Mouse (Mus musculus) limb, embryonic 15.5 days (tissue): ENCODE measurements at regions not wholly inside any gene's neighbourhood (a gene's known extent, or its start where the extent isn't known, plus 50 kb on each side); places are given as distances from the start of the nearest gene placed in this dataset.

Experiments used
- ATAC-seq: fragments of 200-750 bp; cut with Nextera tagmentation; 2 replicates; pipeline ENCODE4 v1.8.0; 2017; ENCODE audit warnings: low read depth, moderate TSS enrichment; ENCODE audit not compliant: insufficient number of reproducible peaks, low FRiP score, low TSS enrichment
- H3K27ac ChIP-seq: fragments of 300-500 bp; sonication (generic); 2 replicates; pipeline ENCODE4 v1.5.1; 2015; ENCODE audit warnings: moderate library complexity, mild to moderate bottlenecking, inconsistent platforms
- H3K27me3 ChIP-seq: fragments of 300-500 bp; sonication (generic); 2 replicates; pipeline ENCODE4 v1.6.1; 2015; ENCODE audit warnings: inconsistent platforms
- H3K36me3 ChIP-seq: fragments of 300-500 bp; sonication (generic); 2 replicates; pipeline ENCODE4 v1.6.1; 2015; ENCODE audit warnings: inconsistent platforms
- H3K4me1 ChIP-seq: fragments of 300-500 bp; sonication (generic); 2 replicates; pipeline ENCODE4 v1.6.1; 2015; ENCODE audit warnings: inconsistent platforms
- H3K4me2 ChIP-seq: fragments of 300-500 bp; sonication (generic); 2 replicates; pipeline ENCODE4 v1.6.1; 2015; ENCODE audit warnings: mild to moderate bottlenecking, inconsistent platforms
- H3K4me3 ChIP-seq: fragments of 300-500 bp; sonication (generic); 2 replicates; pipeline ENCODE4 v1.5.1; 2015; ENCODE audit warnings: mild to moderate bottlenecking, inconsistent platforms
- H3K9ac ChIP-seq: fragments of 300-500 bp; sonication (generic); 2 replicates; pipeline ENCODE4 v1.6.1; 2015; ENCODE audit warnings: inconsistent platforms
- H3K9me3 ChIP-seq: fragments of 300-500 bp; sonication (generic); 2 replicates; pipeline ENCODE4 v1.6.1; 2016; ENCODE audit warnings: inconsistent platforms
- WGBS: fragments of 180-500 bp; shearing (Covaris S2); methylation state at CpG from one replicate; pipeline ENCODE4 v1.1.7; 2015; 5-methylcytosine and 5-hydroxymethylcytosine counted together

- no peak overlapping the region for H3K27ac ChIP-seq
- ATAC-seq = no peak
- H3K27me3 ChIP-seq = no peaks in the 10 kb centered on the region
- no peaks in the 10 kb centered on the region for H3K9me3 ChIP-seq
- 17% methylated on average over 6 of the region's 6 CpGs for WGBS
- H3K4me1 ChIP-seq = no peaks in the 10 kb centered on the region
- H3K4me2 ChIP-seq = no peak overlapping the region
- no peak overlapping the region for H3K9ac ChIP-seq
- no peak overlapping the region for H3K4me3 ChIP-seq
- H3K36me3 ChIP-seq = no peaks in the 10 kb centered on the region
Measured at GRCm38 (mm10) chr13:59220587-59220986, 364.4 kb downstream of the Agtpbp1 start.

DNA sequence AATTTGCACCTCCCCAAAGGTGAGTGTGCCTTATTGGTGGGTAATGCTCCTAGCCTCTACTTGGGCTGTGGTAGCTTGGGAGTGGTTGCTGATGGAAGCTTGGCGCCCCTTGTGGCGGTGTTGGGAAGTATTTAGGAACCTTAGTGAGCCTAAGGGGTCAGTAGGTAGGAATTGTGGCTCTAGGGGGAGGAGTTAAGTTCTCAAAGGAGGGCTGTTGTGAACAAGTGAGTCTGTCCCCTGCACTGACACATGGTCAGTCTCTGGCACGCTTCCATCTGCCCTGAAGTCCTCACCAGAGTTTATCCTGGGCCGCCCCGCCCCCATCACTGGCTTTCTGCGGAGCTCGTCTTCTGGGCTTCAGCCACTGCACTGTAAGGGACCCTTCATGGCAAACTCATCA is 364.9 kb downstream of the Agtpbp1 start:
- H3K27ac ChIP-seq = no peak overlapping the region
- H3K4me2 ChIP-seq = no peak overlapping the region
- H3K36me3 ChIP-seq = no peaks in the 10 kb centered on the region
- 26% methylated on average over 7 of the region's 7 CpGs for WGBS
- H3K4me1 ChIP-seq = no peaks in the 10 kb centered on the region
- H3K27me3 ChIP-seq = no peaks in the 10 kb centered on the region
- no peak overlapping the region for H3K9ac ChIP-seq
- no peak for ATAC-seq
- no peak overlapping the region for H3K4me3 ChIP-seq
- H3K9me3 ChIP-seq = no peaks in the 10 kb centered on the region

- Histone ChIP-seq H3K4me3 (no peak overlapping the region), H3K36me3 (no peaks in the 10 kb centered on the region), H3K9ac (no peak overlapping the region), H3K4me2 (no peak overlapping the region), H3K4me1 (no peaks in the 10 kb centered on the region), H3K27ac (no peak overlapping the region), H3K9me3 (no peaks in the 10 kb centered on the region), H3K27me3 (0 out of 2 replicates have a peak, but pooled peaks cover 2% of the 10 kb centered on the region)
- no peak for ATAC-seq
- 54% methylated on average over 5 of the region's 5 CpGs for WGBS
Measured at GRCm38 (mm10) chr13:59216686-59217298, 368.2 kb downstream of the Agtpbp1 start.

- WGBS = 80% methylated on average over 15 of the region's 15 CpGs
- Histone ChIP-seq H3K4me2 (no peak overlapping the region), H3K27me3 (peaks cover 3% of the 10 kb centered on the region; the same call in 1 of the 2 replicates), H3K4me1 (no peaks in the 10 kb centered on the region), H3K9me3 (no peaks in the 10 kb centered on the region), H3K4me3 (no peak overlapping the region), H3K36me3 (no peaks in the 10 kb centered on the region), H3K27ac (no peak overlapping the region), H3K9ac (no peak overlapping the region)
- ATAC-seq = no peak
Measured at GRCm38 (mm10) chr13:59212296-59212701, 372.7 kb downstream of the Agtpbp1 start.

GRCm38 (mm10) chr13:59210828-59211227 is 374.2 kb downstream of the Agtpbp1 start:
- H3K36me3 ChIP-seq = no peaks in the 10 kb centered on the region
- WGBS = 63% methylated on average over 5 of the region's 5 CpGs

GRCm38 (mm10) chr13:59206186-59206585 is 378.8 kb downstream of the Agtpbp1 start:
- no peak overlapping the region for H3K9ac ChIP-seq
- H3K27me3 ChIP-seq = no peaks in the 10 kb centered on the region; the same call in 1 of the 2 replicates
- no peak overlapping the region for H3K4me2 ChIP-seq
- no peak overlapping the region for H3K27ac ChIP-seq
- H3K4me1 ChIP-seq = no peaks in the 10 kb centered on the region
- WGBS = 60% methylated on average over 3 of the region's 3 CpGs
- H3K9me3 ChIP-seq = no peaks in the 10 kb centered on the region
- H3K36me3 ChIP-seq = no peaks in the 10 kb centered on the region
- no peak for ATAC-seq
- H3K4me3 ChIP-seq = no peak overlapping the region

More at GRCm38 (mm10) chr13:59210828-59211227, 374.2 kb downstream of the Agtpbp1 start:
- Histone ChIP-seq H3K27ac (no peak overlapping the region), H3K27me3 (peaks cover 3% of the 10 kb centered on the region; the same call in 1 of the 2 replicates), H3K4me2 (no peak overlapping the region), H3K9ac (no peak overlapping the region), H3K4me3 (no peak overlapping the region), H3K9me3 (no peaks in the 10 kb centered on the region), H3K4me1 (no peaks in the 10 kb centered on the region)
- ATAC-seq = no peak

DNA sequence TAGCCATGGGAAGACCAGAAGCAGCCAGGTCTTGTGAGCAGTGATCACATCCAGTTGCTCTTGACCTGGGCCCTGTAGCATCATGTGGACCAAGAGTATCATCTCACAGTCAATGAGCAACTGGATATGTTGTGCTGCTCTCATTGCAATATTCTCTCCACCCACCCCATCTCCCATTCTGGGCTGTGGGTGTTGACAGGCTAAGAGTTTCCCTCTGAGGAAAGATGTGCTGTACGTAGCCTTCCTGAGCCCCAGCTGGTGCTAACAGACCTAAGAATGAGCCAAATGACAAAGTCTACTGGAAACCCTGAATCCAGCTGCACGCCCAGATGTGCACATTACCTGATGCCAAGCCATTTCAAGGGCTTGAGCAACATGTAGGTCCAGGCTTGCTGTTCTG is 380.5 kb downstream of the Agtpbp1 start:
- Histone ChIP-seq H3K4me3 (no peak overlapping the region), H3K27ac (no peak overlapping the region), H3K9ac (no peak overlapping the region), H3K36me3 (no peaks in the 10 kb centered on the region), H3K4me2 (no peak overlapping the region), H3K9me3 (no peaks in the 10 kb centered on the region), H3K27me3 (no peaks in the 10 kb centered on the region), H3K4me1 (no peaks in the 10 kb centered on the region)
- WGBS = 80% methylated on average over 2 of the region's 2 CpGs
- ATAC-seq = no peak

GRCm38 (mm10) chr13:59196311-59196710 is 388.7 kb downstream of the Agtpbp1 start:
- no peak overlapping the region for H3K9ac ChIP-seq
- no peak overlapping the region for H3K27ac ChIP-seq
- 41% methylated on average over 5 of the region's 5 CpGs for WGBS
- H3K9me3 ChIP-seq = no peaks in the 10 kb centered on the region
- H3K4me3 ChIP-seq = no peak overlapping the region
- H3K27me3 ChIP-seq = no peaks in the 10 kb centered on the region
- no peak for ATAC-seq
- no peak overlapping the region for H3K4me2 ChIP-seq
- 0 out of 2 replicates have a peak, but pooled peaks cover 3% of the 10 kb centered on the region for H3K4me1 ChIP-seq
- no peaks in the 10 kb centered on the region for H3K36me3 ChIP-seq

GRCm38 (mm10) chr13:59188431-59188830 is 382.1 kb downstream of the Ntrk2 start:
- WGBS = 82% methylated on average over 11 of the region's 11 CpGs
- no peak for ATAC-seq
- no peaks in the 10 kb centered on the region for H3K36me3 ChIP-seq

More at GRCm38 (mm10) chr13:59188431-59188830, 382.1 kb downstream of the Ntrk2 start:
- no peaks in the 10 kb centered on the region for H3K27me3 ChIP-seq
- H3K4me1 ChIP-seq = no peaks in the 10 kb centered on the region
- H3K4me3 ChIP-seq = no peak overlapping the region
- H3K9me3 ChIP-seq = no peaks in the 10 kb centered on the region
- H3K27ac ChIP-seq = no peak overlapping the region
- H3K4me2 ChIP-seq = no peak overlapping the region
- H3K9ac ChIP-seq = no peak overlapping the region
